Mouse (Mus musculus): ENCODE measurements around the gene Morn1. TPM values are rescaled to one million over a fixed set of nuclear protein-coding genes. Genes with fewer than 3 reads are reported as not detected.

The Morn1 gene
- polyA plus RNA-seq, 1 experiment from 2014 or later, result 2.2 TPM

- H3K27me3 ChIP-seq (ENCODE audit: insufficient read depth, low read length), result no peaks in the 10 kb centered on the region
- TF ChIP-seq EP300 (IDR thresholded peaks at IDR 0.05; ENCODE audit: low read depth), result no peak
- no peak for TF ChIP-seq CTCF (IDR thresholded peaks at IDR 0.05; ENCODE audit: low read depth)
- no peaks in the 10 kb centered on the region for H3K4me1 ChIP-seq (ENCODE audit: insufficient read depth)
- whole genome bisulfite sequencing (ENCODE audit: insufficient replicate concordance), result 65% methylated on average over 4 of the region's 4 CpGs
- H3K9ac ChIP-seq (replicated peaks), result no peak overlapping the region
- H3K36me3 ChIP-seq (replicated peaks; ENCODE audit: insufficient read depth, low read length), result no peaks in the 10 kb centered on the region
- H3K4me3 ChIP-seq (ENCODE audit: low read depth, low read length), result no peak overlapping the region
- peak; percentile 53 for ATAC-seq
- no peaks in the 10 kb centered on the region for H3K9me3 ChIP-seq (ENCODE audit: low read length)
- no peak for DNase-seq
- no peak overlapping the region for H3K27ac ChIP-seq (ENCODE audit: low read depth)
- no peak overlapping the region for H3K4me2 ChIP-seq (ENCODE audit: low read depth, low read length)
These were observed 21.5 kb downstream of the Morn1 start for GRCm38 (mm10) chr4:155107886-155108285.

GRCm38 (mm10) chr4:155109471-155109870, 23.1 kb downstream of the Morn1 start:
- Histone ChIP-seq H3K4me2 (ENCODE audit: low read depth, low read length) (no peak overlapping the region), H3K9me3 (ENCODE audit: low read length) (no peaks in the 10 kb centered on the region), H3K4me3 (ENCODE audit: low read depth, low read length) (no peak overlapping the region), H3K4me1 (ENCODE audit: insufficient read depth) (no peaks in the 10 kb centered on the region), H3K27ac (ENCODE audit: low read depth) (no peak overlapping the region), H3K9ac (replicated peaks) (no peak overlapping the region), H3K36me3 (replicated peaks; ENCODE audit: insufficient read depth, low read length) (no peaks in the 10 kb centered on the region), H3K27me3 (ENCODE audit: insufficient read depth, low read length) (no peaks in the 10 kb centered on the region)
- WGBS (ENCODE audit: insufficient replicate concordance), result 80% methylated on average over 5 of the region's 5 CpGs
- DNase-seq (no peak), ATAC-seq (no peak)
- no peak for TF ChIP-seq EP300 (IDR thresholded peaks at IDR 0.05; ENCODE audit: low read depth)
- no peak for TF ChIP-seq CTCF (IDR thresholded peaks at IDR 0.05; ENCODE audit: low read depth)

- H3K27ac ChIP-seq (ENCODE audit: low read depth), result no peak overlapping the region
- peaks cover 16% of the 10 kb centered on the region for H3K4me1 ChIP-seq (ENCODE audit: insufficient read depth)
- DNase-seq (no peak), ATAC-seq (no peak)
- TF ChIP-seq CTCF (IDR thresholded peaks at IDR 0.05; ENCODE audit: low read depth), result no peak
- no peak for TF ChIP-seq EP300 (IDR thresholded peaks at IDR 0.05; ENCODE audit: low read depth)
- no peak overlapping the region for H3K4me3 ChIP-seq (ENCODE audit: low read depth, low read length)
- no peaks in the 10 kb centered on the region for H3K36me3 ChIP-seq (replicated peaks; ENCODE audit: insufficient read depth, low read length)
- no peaks in the 10 kb centered on the region for H3K9me3 ChIP-seq (ENCODE audit: low read length)
- no peak overlapping the region for H3K9ac ChIP-seq (replicated peaks)
- H3K27me3 ChIP-seq (ENCODE audit: insufficient read depth, low read length), result no peaks in the 10 kb centered on the region
- no peak overlapping the region for H3K4me2 ChIP-seq (ENCODE audit: low read depth, low read length)
- 73% methylated on average over 8 of the region's 8 CpGs for WGBS (ENCODE audit: insufficient replicate concordance)
These were observed 27.5 kb downstream of the Morn1 start for GRCm38 (mm10) chr4:155113766-155114410.

- Histone ChIP-seq H3K4me2 (ENCODE audit: low read depth, low read length) (0 out of 2 replicates have a peak overlapping the region, but pooled peaks have one; percentile 52), H3K9ac (replicated peaks) (no peak overlapping the region), H3K27ac (ENCODE audit: low read depth) (peak overlapping the region; percentile 69), H3K36me3 (replicated peaks; ENCODE audit: insufficient read depth, low read length) (no peaks in the 10 kb centered on the region), H3K27me3 (ENCODE audit: insufficient read depth, low read length) (no peaks in the 10 kb centered on the region), H3K9me3 (ENCODE audit: low read length) (no peaks in the 10 kb centered on the region), H3K4me3 (ENCODE audit: low read depth, low read length) (0 out of 2 replicates have a peak overlapping the region, but pooled peaks have one; percentile 10), H3K4me1 (ENCODE audit: insufficient read depth) (peaks cover 35% of the 10 kb centered on the region)
- 26% methylated on average over 4 of the region's 4 CpGs for WGBS (ENCODE audit: insufficient replicate concordance)
- TF ChIP-seq CTCF (IDR thresholded peaks at IDR 0.05; ENCODE audit: low read depth) (no peak), EP300 (IDR thresholded peaks at IDR 0.05; ENCODE audit: low read depth) (no peak)
- ATAC-seq (no peak), DNase-seq (no peak)
These were observed 30.2 kb downstream of the Morn1 start for GRCm38 (mm10) chr4:155116607-155117006.

- Histone ChIP-seq H3K4me2 (ENCODE audit: low read depth, low read length) (no peak overlapping the region), H3K27me3 (ENCODE audit: insufficient read depth, low read length) (no peaks in the 10 kb centered on the region), H3K4me1 (ENCODE audit: insufficient read depth) (peaks cover 43% of the 10 kb centered on the region), H3K9me3 (ENCODE audit: low read length) (no peaks in the 10 kb centered on the region), H3K9ac (replicated peaks) (no peak overlapping the region), H3K4me3 (ENCODE audit: low read depth, low read length) (no peak overlapping the region), H3K27ac (ENCODE audit: low read depth) (peak overlapping the region; percentile 69), H3K36me3 (replicated peaks; ENCODE audit: insufficient read depth, low read length) (no peaks in the 10 kb centered on the region)
- ATAC-seq (peak; percentile 51), DNase-seq (peak; percentile 38)
- no peak for TF ChIP-seq EP300 (IDR thresholded peaks at IDR 0.05; ENCODE audit: low read depth)
- TF ChIP-seq CTCF (IDR thresholded peaks at IDR 0.05; ENCODE audit: low read depth), result no peak
- 53% methylated on average over 6 of the region's 6 CpGs for WGBS (ENCODE audit: insufficient replicate concordance)
These were observed 31.1 kb downstream of the Morn1 start for GRCm38 (mm10) chr4:155117396-155117978.

GRCm38 (mm10) chr4:155118278-155118677, 31.9 kb downstream of the Morn1 start:
- no peak overlapping the region for H3K4me2 ChIP-seq (ENCODE audit: low read depth, low read length)
- TF ChIP-seq EP300 (IDR thresholded peaks at IDR 0.05; ENCODE audit: low read depth), result no peak
- no peak for TF ChIP-seq CTCF (IDR thresholded peaks at IDR 0.05; ENCODE audit: low read depth)
- peaks cover 44% of the 10 kb centered on the region for H3K4me1 ChIP-seq (ENCODE audit: insufficient read depth)
- no peaks in the 10 kb centered on the region for H3K27me3 ChIP-seq (ENCODE audit: insufficient read depth, low read length)
- DNase-seq (no peak), ATAC-seq (no peak)
- 88% methylated on average over 10 of the region's 10 CpGs for WGBS (ENCODE audit: insufficient replicate concordance)
- H3K9me3 ChIP-seq (ENCODE audit: low read length), result no peaks in the 10 kb centered on the region
- no peak overlapping the region for H3K9ac ChIP-seq (replicated peaks)
- H3K36me3 ChIP-seq (replicated peaks; ENCODE audit: insufficient read depth, low read length), result no peaks in the 10 kb centered on the region
- no peak overlapping the region for H3K27ac ChIP-seq (ENCODE audit: low read depth)
- H3K4me3 ChIP-seq (ENCODE audit: low read depth, low read length), result no peak overlapping the region
